Mouse (Mus musculus): ENCODE measurements at regions not wholly inside any gene's neighbourhood (a gene's known extent, or its start where the extent isn't known, plus 50 kb on each side); places are given as distances from the start of the nearest gene placed in this dataset.

- TF ChIP-seq CTCF (IDR thresholded peaks at IDR 0.05; ENCODE audit: borderline replicate concordance, insufficient read depth, low read length) = no peak
- no peak for TF ChIP-seq POLR2A (IDR thresholded peaks at IDR 0.05; ENCODE audit: low read depth, low read length)
These were observed 65.8 kb upstream of the Prep start for GRCm38 (mm10) chr10:45000873-45001859.

Measured in embryonic fibroblast, embryonic 13.5 days (primary cell).